Mouse (Mus musculus): ENCODE data around the gene BC051142. TPM values are rescaled to one million over a fixed set of nuclear protein-coding genes. Genes with fewer than 3 reads are reported as not detected.
"Not testable (repeated sequence)": the region's sequence is repeated elsewhere in the genome, so short reads cannot be mapped to it uniquely, and the experiment has no call there.

The BC051142 gene
- total RNA-seq, 2 experiments from 2014 or later: 0.24 TPM; not detected in 1

- intact Hi-C loops (cut with DNase I): no loop called here
- DNase-seq: no peak
Observed at GRCm38 (mm10) chr17:34496539-34496938, 97.9 kb downstream of the BC051142 start.

GRCm38 (mm10) chr17:34497319-34497718 lies 98.7 kb downstream of the BC051142 start:
- DNase-seq; intact Hi-C loops (cut with DNase I): not testable (repeated sequence)

GRCm38 (mm10) chr17:34497726-34498125 lies 99.1 kb downstream of the BC051142 start:
- DNase-seq; intact Hi-C loops (cut with DNase I): not testable (repeated sequence)

GRCm38 (mm10) chr17:34507591-34507990 lies 109.0 kb downstream of the BC051142 start:
- peak in 1 of 2 experiments; percentile 1 for DNase-seq
- intact Hi-C loops (cut with DNase I): no loop called here

Other genes starting within 250 kb of the BC051142 start
- 1 to 10 TPM; 1.4 to 1.8 TPM for gene H2-DMb1, start 245.7 kb upstream of the BC051142 start, total RNA-seq (2021)
- 1 to 10 TPM; 5.4 to 5.5 TPM for gene Tap1, start 211.3 kb upstream of the BC051142 start, total RNA-seq (2021)
- 1 to 10 TPM; 6.5 to 7.2 TPM for gene Psmb9, start 211.1 kb upstream of the BC051142 start, total RNA-seq (2021)
- gene Psmb8, start 201.1 kb upstream of the BC051142 start, total RNA-seq (2021): 10 to 100 TPM in 1 of 2 experiments, 1 to 10 TPM in 1; 8.9 to 13.0 TPM
- 10 to 100 TPM; 18.9 to 20.7 TPM for gene Tap2, start 195.3 kb upstream of the BC051142 start, total RNA-seq (2021)
- gene H2-Ob, start 159.9 kb upstream of the BC051142 start, total RNA-seq (2021): under 1 TPM; 0.88 TPM
- 10 to 100 TPM in 1 of 2 experiments, 1 to 10 TPM in 1; 6.6 to 12.7 TPM for gene H2-Ab1, start 141.1 kb upstream of the BC051142 start, total RNA-seq (2021)
- gene H2-Aa, start 111.0 kb upstream of the BC051142 start, total RNA-seq (2021): 10 to 100 TPM in 1 of 2 experiments, 1 to 10 TPM in 1; 7.0 to 13.1 TPM
- gene H2-Eb1, start 93.0 kb upstream of the BC051142 start, total RNA-seq (2021): 10 to 100 TPM in 1 of 2 experiments, 1 to 10 TPM in 1; 5.8 to 11.8 TPM
- gene H2-Eb2, start 73.2 kb upstream of the BC051142 start, total RNA-seq (2021): under 1 TPM in 1 of 2 experiments, not detected in 1; 0.10 TPM
- under 1 TPM; 0.27 to 0.33 TPM for gene Btnl2, start 44.0 kb upstream of the BC051142 start, total RNA-seq (2021)
- not detected for gene Btnl1, start 21.7 kb upstream of the BC051142 start, total RNA-seq (2021)
- not detected for gene Btnl4, start 78.5 kb downstream of the BC051142 start, total RNA-seq (2021)
- gene Btnl6, start 118.5 kb downstream of the BC051142 start, total RNA-seq (2021): not detected
- gene Notch4, start 165.4 kb downstream of the BC051142 start, total RNA-seq (2021): 10 to 100 TPM; 47.9 to 52.6 TPM
- 1 to 10 TPM; 5.6 to 7.8 TPM for gene Gpsm3, start 191.0 kb downstream of the BC051142 start, total RNA-seq (2021)
- gene Pbx2, start 192.4 kb downstream of the BC051142 start, total RNA-seq (2021): 10 to 100 TPM; 20.1 to 22.6 TPM
- gene Ager, start 199.0 kb downstream of the BC051142 start, total RNA-seq (2021): 1 to 10 TPM; 1.0 to 1.2 TPM
- 10 to 100 TPM; 33.6 to 35.4 TPM for gene Rnf5, start 204.9 kb downstream of the BC051142 start, total RNA-seq (2021)
- 10 to 100 TPM; 56.3 to 57.9 TPM for gene Agpat1, start 205.4 kb downstream of the BC051142 start, total RNA-seq (2021)
- gene Egfl8, start 217.2 kb downstream of the BC051142 start, total RNA-seq (2021): 1 to 10 TPM; 2.1 to 2.7 TPM
- gene Ppt2, start 229.7 kb downstream of the BC051142 start, total RNA-seq (2021): 10 to 100 TPM; 42.6 to 43.2 TPM
- gene Prrt1, start 230.7 kb downstream of the BC051142 start, total RNA-seq (2021): 1 to 10 TPM; 1.9 to 3.1 TPM
- gene Fkbpl, start 245.9 kb downstream of the BC051142 start, total RNA-seq (2021): 1 to 10 TPM; 8.2 to 8.3 TPM
- gene Atf6b, start 248.3 kb downstream of the BC051142 start, total RNA-seq (2021): 10 to 100 TPM; 18.0 to 19.0 TPM

All from heart, postnatal 14 days (tissue).